8 mouse cellular contexts compared by ENCODE assay signal in genomic region chr1:57376806-57377205, GRCm38 (mm10). TPM values are rescaled to one million over a fixed set of nuclear protein-coding genes. Genes with fewer than 3 reads are reported as not detected.
DNase-seq lines count a peak whose midpoint lies in the region; ATAC-seq and TF ChIP-seq lines count a peak whose summit lies in the region.

No protein-coding gene starts in this region.

- intact Hi-C loops in heart, adult 2 months (cut with DNase I): loop anchor here (1.0 kb wide), 1 partner anchor 29 kb away; the partner anchor contains the start of gene Maip1
- intact Hi-C loops in heart, postnatal 36 days (cut with DNase I): no loop called here

- H3K79me2 ChIP-seq in heart, adult 2 months (replicated peaks; ENCODE audit: control insufficient read depth, insufficient read depth, low read length): no peaks in the 10 kb centered on the region

- 54% methylated on average over 6 of the region's 6 CpGs for WGBS in heart, adult 2 months
- WGBS in hindbrain, embryonic 10.5 days: 67% methylated on average over 6 of the region's 6 CpGs
- WGBS in liver, postnatal 0 days (ENCODE audit: insufficient replicate concordance): 57% methylated on average over 6 of the region's 6 CpGs

- no peaks in the 10 kb centered on the region for H3K36me3 ChIP-seq in heart, adult 2 months (ENCODE audit: control insufficient read depth, insufficient read depth, low read length)
- peaks cover 36% of the 10 kb centered on the region for H3K36me3 ChIP-seq in G1E (replicated peaks)
- peaks cover 6% of the 10 kb centered on the region; the same call in 1 of the 2 replicates for H3K36me3 ChIP-seq in hindbrain, embryonic 10.5 days
- peaks cover 3% of the 10 kb centered on the region; the same call in 1 of the 2 replicates for H3K36me3 ChIP-seq in liver, postnatal 0 days (replicated peaks; ENCODE audit: insufficient read depth, low read length)

- no peak for ATAC-seq in G1E (ENCODE audit: extremely low read depth, insufficient number of reproducible peaks, low FRiP score, poor library complexity, severe bottlenecking)
- ATAC-seq in liver, postnatal 0 days: no peak

- peak overlapping the region; percentile 83; the same call in 1 of the 2 replicates for H3K4me3 ChIP-seq in heart, adult 2 months
- H3K4me3 ChIP-seq in G1E (ENCODE audit: low read depth, low read length): peak overlapping the region; percentile 95
- H3K4me3 ChIP-seq in hindbrain, embryonic 10.5 days: peak overlapping the region; percentile 92
- H3K4me3 ChIP-seq in liver, postnatal 0 days (ENCODE audit: low read depth, low read length): peak overlapping the region; percentile 92

- H3K27me3 ChIP-seq in heart, adult 2 months (ENCODE audit: control insufficient read depth, insufficient read depth, low read length): no peaks in the 10 kb centered on the region
- no peaks in the 10 kb centered on the region for H3K27me3 ChIP-seq in G1E (ENCODE audit: insufficient read depth, low read length)
- H3K27me3 ChIP-seq in hindbrain, embryonic 10.5 days (ENCODE audit: insufficient read depth, poor library complexity, severe bottlenecking): no peaks in the 10 kb centered on the region
- H3K27me3 ChIP-seq in liver, postnatal 0 days (ENCODE audit: insufficient read depth, low read length): no peaks in the 10 kb centered on the region

- H3K9me3 ChIP-seq in G1E (replicated peaks): no peaks in the 10 kb centered on the region; the same call in 1 of the 2 replicates
- no peaks in the 10 kb centered on the region for H3K9me3 ChIP-seq in hindbrain, embryonic 10.5 days
- no peaks in the 10 kb centered on the region for H3K9me3 ChIP-seq in liver, postnatal 0 days (ENCODE audit: low read length)

- no peak overlapping the region for H3K27ac ChIP-seq in heart, adult 2 months
- peak overlapping the region; percentile 94 for H3K27ac ChIP-seq in hindbrain, embryonic 10.5 days
- H3K27ac ChIP-seq in liver, postnatal 0 days (ENCODE audit: low read depth): no peak overlapping the region; the same call in 1 of the 2 replicates

- H3K4me1 ChIP-seq in heart, adult 2 months (ENCODE audit: control insufficient read depth, insufficient read depth, low read length): no peaks in the 10 kb centered on the region
- peaks cover 37% of the 10 kb centered on the region for H3K4me1 ChIP-seq in G1E (ENCODE audit: insufficient read depth, low read depth, low read length)
- peaks cover 15% of the 10 kb centered on the region for H3K4me1 ChIP-seq in hindbrain, embryonic 10.5 days (replicated peaks)
- H3K4me1 ChIP-seq in liver, postnatal 0 days (ENCODE audit: insufficient read depth): peaks cover 8% of the 10 kb centered on the region

- peak overlapping the region; percentile 92 for H3K4me2 ChIP-seq in liver, postnatal 0 days (ENCODE audit: low read depth, low read length)

- no peak for TF ChIP-seq EP300 in heart, adult 2 months (IDR thresholded peaks at IDR 0.05; ENCODE audit: insufficient read depth, low read depth, low read length)
- no peak for TF ChIP-seq EP300 in liver, postnatal 0 days (IDR thresholded peaks at IDR 0.05; ENCODE audit: low read depth)

- DNase-seq in heart, adult 2 months: no peak
- no peak for DNase-seq in heart, postnatal 36 days
- DNase-seq in G1E (ENCODE audit: low spot score): peak; percentile 15
- DNase-seq in hindbrain, embryonic 10.5 days (ENCODE audit: low spot score): no peak
- no peak for DNase-seq in liver, postnatal 0 days
- DNase-seq in cerebellum, adult 8-10 months: no peak
- no peak for DNase-seq in layer of hippocampus, postnatal 36 days
- DNase-seq in gastrocnemius, postnatal 4 days (ENCODE audit: low spot score in 2 of 2): no peak

- TF ChIP-seq CTCF in heart, adult 2 months (IDR thresholded peaks at IDR 0.05): no peak
- no peak for TF ChIP-seq CTCF in G1E (IDR thresholded peaks at IDR 0.05; ENCODE audit: low read depth, low read length)
- no peak for TF ChIP-seq CTCF in liver, postnatal 0 days (IDR thresholded peaks at IDR 0.05; ENCODE audit: low read depth)

- no peak for TF ChIP-seq POLR2A in heart, adult 2 months (IDR thresholded peaks at IDR 0.05; ENCODE audit: insufficient read depth, low read depth, low read length)

- H3K9ac ChIP-seq in heart, adult 2 months (ENCODE audit: low read depth, low read length): no peak overlapping the region
- H3K9ac ChIP-seq in liver, postnatal 0 days (replicated peaks): 0 out of 2 replicates have a peak overlapping the region, but pooled peaks have one; percentile 92

RNA-seq across cellular contexts. Expression of gene 1700066M21Rik, which starts 0.6 kb away (rescaled TPM):
- total RNA-seq in heart, adult 2 months (2021): 1 to 10 TPM; 1.9 to 2.0 TPM
- polyA plus RNA-seq in heart, adult 2 months (2012; rRNA removed): 1.3 and 1.6 TPM in 2 replicates
- total RNA-seq in heart, postnatal 36 days (2021): 1 to 10 TPM; 2.5 to 2.6 TPM
- total RNA-seq in G1E (2014; fragmentation: Nextera tagmentation): 25.5 and 27.6 TPM in 2 replicates
- total RNA-seq in G1E (2017): 27.2 and 28.4 TPM in 2 replicates
- polyA plus RNA-seq in G1E (2012): 14.6 and 24.1 TPM in 2 replicates
- polyA plus RNA-seq in hindbrain, embryonic 10.5 days (2016; fragmentation: Nextera tagmentation; extraction: Ambion mirVana): 9.8 and 11.4 TPM in 2 replicates
- polyA plus RNA-seq in liver, postnatal 0 days (2015; fragmentation: Nextera tagmentation; extraction: Ambion mirVana): 6.2 and 6.8 TPM in 2 replicates
- total RNA-seq in layer of hippocampus, postnatal 36 days (2021): 10 to 100 TPM; 25.0 to 26.7 TPM
- 1 to 10 TPM; 3.5 to 3.8 TPM for total RNA-seq in gastrocnemius, postnatal 4 days (2021)

RNA-seq across cellular contexts. Expression of gene Maip1, which starts 29.3 kb away (rescaled TPM):
- total RNA-seq in heart, adult 2 months (2021): 10 to 100 TPM; 10.4 to 11.2 TPM
- 6.4 and 6.9 TPM in 2 replicates for polyA plus RNA-seq in heart, adult 2 months (2012; rRNA removed)
- 10 to 100 TPM; 11.9 to 12.0 TPM for total RNA-seq in heart, postnatal 36 days (2021)
- total RNA-seq in G1E (2014; fragmentation: Nextera tagmentation) (13.5 and 14.8 TPM in 2 replicates), G1E (2017) (18.7 and 19.0 TPM in 2 replicates)
- 22.2 and 28.6 TPM in 2 replicates for polyA plus RNA-seq in G1E (2012)
- 19.0 and 20.0 TPM in 2 replicates for polyA plus RNA-seq in hindbrain, embryonic 10.5 days (2016; fragmentation: Nextera tagmentation; extraction: Ambion mirVana)
- polyA plus RNA-seq in liver, postnatal 0 days (2015; fragmentation: Nextera tagmentation; extraction: Ambion mirVana): 8.2 and 9.3 TPM in 2 replicates
- 10 to 100 TPM; 11.1 to 11.4 TPM for total RNA-seq in layer of hippocampus, postnatal 36 days (2021)
- total RNA-seq in gastrocnemius, postnatal 4 days (2021): 10 to 100 TPM in 1 of 2 experiments, 1 to 10 TPM in 1; 9.3 to 11.2 TPM

RNA-seq across cellular contexts. Expression of gene Tyw5, which starts 30.1 kb away (rescaled TPM):
- total RNA-seq in heart, adult 2 months (2021): 1 to 10 TPM; 5.7 to 5.9 TPM
- polyA plus RNA-seq in heart, adult 2 months (2012; rRNA removed): 2.7 and 7.4 TPM in 2 replicates
- 1 to 10 TPM; 4.7 to 5.5 TPM for total RNA-seq in heart, postnatal 36 days (2021)
- total RNA-seq in G1E (2014; fragmentation: Nextera tagmentation): 67.6 and 94.2 TPM in 2 replicates
- total RNA-seq in G1E (2017): 65.2 and 72.7 TPM in 2 replicates
- polyA plus RNA-seq in G1E (2012): 1.5 and 1.6 TPM in 2 replicates
- 28.2 and 30.4 TPM in 2 replicates for polyA plus RNA-seq in hindbrain, embryonic 10.5 days (2016; fragmentation: Nextera tagmentation; extraction: Ambion mirVana)
- polyA plus RNA-seq in liver, postnatal 0 days (2015; fragmentation: Nextera tagmentation; extraction: Ambion mirVana): 11.6 and 13.9 TPM in 2 replicates
- 10 to 100 TPM; 22.4 to 22.7 TPM for total RNA-seq in layer of hippocampus, postnatal 36 days (2021)
- 1 to 10 TPM; 8.0 to 9.8 TPM for total RNA-seq in gastrocnemius, postnatal 4 days (2021)

Comparison
In these comparisons a context has a peak if more than half of its experiments do, and no peak if none do; other contexts are left out.
1. RNA of gene 1700066M21Rik, which starts 0.6 kb away (total RNA-seq): 25.5 to 28.4 TPM in G1E and 25.0 to 26.7 TPM in layer of hippocampus, postnatal 36 days; 3.5 to 3.8 TPM in gastrocnemius, postnatal 4 days, 2.5 to 2.6 TPM in heart, postnatal 36 days and 1.9 to 2.0 TPM in heart, adult 2 months; every median in the first group is over 4 times any median in the second.
2. Peak in every context shown above with its lines, with median percentiles within 50 percentile points of each other: H3K4me3 ChIP-seq.